Mouse (Mus musculus): ENCODE measurements around the gene Fosl1. TPM values are rescaled to one million over a fixed set of nuclear protein-coding genes. Genes with fewer than 3 reads are reported as not detected.

The Fosl1 gene
- polyA plus RNA-seq, 1 experiment from 2014 or later: 0.16 TPM

GRCm38 (mm10) chr19:5471846-5472245 is 24.5 kb downstream of the Fosl1 start:
- no peak overlapping the region for H3K4me2 ChIP-seq (ENCODE audit: low read depth, low read length)
- peaks cover 8% of the 10 kb centered on the region for H3K4me1 ChIP-seq (ENCODE audit: control insufficient read depth, insufficient read depth, low read length)
- H3K9me3 ChIP-seq (replicated peaks; ENCODE audit: control insufficient read depth, low read length): no peaks in the 10 kb centered on the region
- no peak overlapping the region for H3K27ac ChIP-seq (ENCODE audit: low read length)
- peaks cover 6% of the 10 kb centered on the region; the same call in 1 of the 2 replicates for H3K36me3 ChIP-seq (ENCODE audit: control insufficient read depth, insufficient read depth)
- no peak overlapping the region for H3K4me3 ChIP-seq (ENCODE audit: low read length)
- no peak for ATAC-seq (replicated peaks; ENCODE audit: extremely low read depth, insufficient read depth, low FRiP score)
- H3K27me3 ChIP-seq (ENCODE audit: control insufficient read depth, insufficient read depth, low read length): no peaks in the 10 kb centered on the region
- no peak overlapping the region for H3K9ac ChIP-seq (ENCODE audit: low read length)
- WGBS: 49% methylated on average over 5 of the region's 5 CpGs

GRCm38 (mm10) chr19:5472857-5473256 is 25.5 kb downstream of the Fosl1 start:
- Histone ChIP-seq H3K9ac (ENCODE audit: low read length) (no peak overlapping the region), H3K36me3 (ENCODE audit: control insufficient read depth, insufficient read depth) (no peaks in the 10 kb centered on the region; the same call in 1 of the 2 replicates), H3K4me1 (ENCODE audit: control insufficient read depth, insufficient read depth, low read length) (peaks cover 8% of the 10 kb centered on the region), H3K4me2 (ENCODE audit: low read depth, low read length) (no peak overlapping the region), H3K9me3 (replicated peaks; ENCODE audit: control insufficient read depth, low read length) (no peaks in the 10 kb centered on the region), H3K27me3 (ENCODE audit: control insufficient read depth, insufficient read depth, low read length) (no peaks in the 10 kb centered on the region), H3K27ac (ENCODE audit: low read length) (no peak overlapping the region), H3K4me3 (ENCODE audit: low read length) (no peak overlapping the region)
- no peak for ATAC-seq (replicated peaks; ENCODE audit: extremely low read depth, insufficient read depth, low FRiP score)
- 77% methylated on average over 3 of the region's 3 CpGs for WGBS

GRCm38 (mm10) chr19:5473720-5474119 is 26.4 kb downstream of the Fosl1 start, which contains the start of gene Efemp2:
Efemp2 (plus strand) TSS chr19:5473954.
- peak within 1 kb of the TSS; percentile 86 for H3K27ac ChIP-seq (ENCODE audit: low read length)
- no peaks in the 10 kb centered on the region for H3K27me3 ChIP-seq (ENCODE audit: control insufficient read depth, insufficient read depth, low read length)
- H3K4me2 ChIP-seq (ENCODE audit: low read depth, low read length): peak within 1 kb of the TSS; percentile 97
- H3K9ac ChIP-seq (ENCODE audit: low read length): peak within 1 kb of the TSS; percentile 90
- H3K4me1 ChIP-seq (ENCODE audit: control insufficient read depth, insufficient read depth, low read length): peaks cover 8% of the 10 kb centered on the region
- WGBS: 2% methylated on average over 22 of the region's 22 CpGs
- H3K9me3 ChIP-seq (replicated peaks; ENCODE audit: control insufficient read depth, low read length): no peaks in the 10 kb centered on the region
- peak within 1 kb of the TSS; percentile 72 for H3K4me3 ChIP-seq (ENCODE audit: low read length)
- no peaks in the 10 kb centered on the region; the same call in 1 of the 2 replicates for H3K36me3 ChIP-seq (ENCODE audit: control insufficient read depth, insufficient read depth)
- ATAC-seq (replicated peaks; ENCODE audit: extremely low read depth, insufficient read depth, low FRiP score): peak; percentile 73

GRCm38 (mm10) chr19:5474281-5475068 is 27.1 kb downstream of the Fosl1 start:
- H3K36me3 ChIP-seq (ENCODE audit: control insufficient read depth, insufficient read depth): no peaks in the 10 kb centered on the region; the same call in 1 of the 2 replicates

GRCm38 (mm10) chr19:5475069-5475714 is 27.8 kb downstream of the Fosl1 start:
- peaks cover 3% of the 10 kb centered on the region for H3K36me3 ChIP-seq (ENCODE audit: control insufficient read depth, insufficient read depth)
- peak overlapping the region; percentile 97 for H3K4me2 ChIP-seq (ENCODE audit: low read depth, low read length)
- no peaks in the 10 kb centered on the region for H3K9me3 ChIP-seq (replicated peaks; ENCODE audit: control insufficient read depth, low read length)
- peak overlapping the region; percentile 90 for H3K9ac ChIP-seq (ENCODE audit: low read length)
- WGBS: 20% methylated on average over 13 of the region's 13 CpGs
- H3K4me3 ChIP-seq (ENCODE audit: low read length): peak overlapping the region; percentile 72
- H3K27me3 ChIP-seq (ENCODE audit: control insufficient read depth, insufficient read depth, low read length): no peaks in the 10 kb centered on the region
- 0 out of 2 replicates have a peak, but pooled peaks have one; percentile 1 for ATAC-seq (replicated peaks; ENCODE audit: extremely low read depth, insufficient read depth, low FRiP score)
- peak overlapping the region; percentile 86 for H3K27ac ChIP-seq (ENCODE audit: low read length)
- H3K4me1 ChIP-seq (ENCODE audit: control insufficient read depth, insufficient read depth, low read length): peaks cover 8% of the 10 kb centered on the region

More at GRCm38 (mm10) chr19:5474281-5475068, 27.1 kb downstream of the Fosl1 start:
- peak overlapping the region; percentile 90 for H3K9ac ChIP-seq (ENCODE audit: low read length)
- peak overlapping the region; percentile 97 for H3K4me2 ChIP-seq (ENCODE audit: low read depth, low read length)
- no peaks in the 10 kb centered on the region for H3K27me3 ChIP-seq (ENCODE audit: control insufficient read depth, insufficient read depth, low read length)
- peak overlapping the region; percentile 72 for H3K4me3 ChIP-seq (ENCODE audit: low read length)
- under 1% methylated on average over 47 of the region's 68 CpGs for WGBS
- peak overlapping the region; percentile 86 for H3K27ac ChIP-seq (ENCODE audit: low read length)
- peak; percentile 59 for ATAC-seq (replicated peaks; ENCODE audit: extremely low read depth, insufficient read depth, low FRiP score)
- H3K4me1 ChIP-seq (ENCODE audit: control insufficient read depth, insufficient read depth, low read length): peaks cover 8% of the 10 kb centered on the region
- no peaks in the 10 kb centered on the region for H3K9me3 ChIP-seq (replicated peaks; ENCODE audit: control insufficient read depth, low read length)

GRCm38 (mm10) chr19:5477004-5477667 is 29.8 kb downstream of the Fosl1 start:
- Histone ChIP-seq H3K27ac (ENCODE audit: low read length) (no peak overlapping the region), H3K27me3 (ENCODE audit: control insufficient read depth, insufficient read depth, low read length) (no peaks in the 10 kb centered on the region), H3K4me2 (ENCODE audit: low read depth, low read length) (no peak overlapping the region), H3K9me3 (replicated peaks; ENCODE audit: control insufficient read depth, low read length) (no peaks in the 10 kb centered on the region), H3K4me3 (ENCODE audit: low read length) (no peak overlapping the region), H3K36me3 (ENCODE audit: control insufficient read depth, insufficient read depth) (peaks cover 14% of the 10 kb centered on the region), H3K4me1 (ENCODE audit: control insufficient read depth, insufficient read depth, low read length) (peaks cover 8% of the 10 kb centered on the region), H3K9ac (ENCODE audit: low read length) (no peak overlapping the region)
- ATAC-seq (replicated peaks; ENCODE audit: extremely low read depth, insufficient read depth, low FRiP score): no peak
- 85% methylated on average over 10 of the region's 10 CpGs for WGBS

GRCm38 (mm10) chr19:5477668-5478300 is 30.4 kb downstream of the Fosl1 start:
- Histone ChIP-seq H3K4me2 (ENCODE audit: low read depth, low read length) (no peak overlapping the region), H3K27me3 (ENCODE audit: control insufficient read depth, insufficient read depth, low read length) (no peaks in the 10 kb centered on the region), H3K4me1 (ENCODE audit: control insufficient read depth, insufficient read depth, low read length) (peaks cover 8% of the 10 kb centered on the region), H3K9ac (ENCODE audit: low read length) (no peak overlapping the region), H3K9me3 (replicated peaks; ENCODE audit: control insufficient read depth, low read length) (no peaks in the 10 kb centered on the region), H3K4me3 (ENCODE audit: low read length) (no peak overlapping the region), H3K36me3 (ENCODE audit: control insufficient read depth, insufficient read depth) (peaks cover 20% of the 10 kb centered on the region), H3K27ac (ENCODE audit: low read length) (no peak overlapping the region)
- ATAC-seq (replicated peaks; ENCODE audit: extremely low read depth, insufficient read depth, low FRiP score): no peak
- 90% methylated on average over 18 of the region's 18 CpGs for WGBS

- Histone ChIP-seq H3K9ac (ENCODE audit: low read length) (no peak overlapping the region), H3K9me3 (replicated peaks; ENCODE audit: control insufficient read depth, low read length) (no peaks in the 10 kb centered on the region), H3K36me3 (ENCODE audit: control insufficient read depth, insufficient read depth) (peaks cover 23% of the 10 kb centered on the region), H3K4me1 (ENCODE audit: control insufficient read depth, insufficient read depth, low read length) (peaks cover 7% of the 10 kb centered on the region), H3K27me3 (ENCODE audit: control insufficient read depth, insufficient read depth, low read length) (no peaks in the 10 kb centered on the region), H3K27ac (ENCODE audit: low read length) (no peak overlapping the region), H3K4me3 (ENCODE audit: low read length) (no peak overlapping the region), H3K4me2 (ENCODE audit: low read depth, low read length) (no peak overlapping the region)
- ATAC-seq (replicated peaks; ENCODE audit: extremely low read depth, insufficient read depth, low FRiP score): no peak
- WGBS: 88% methylated on average over 10 of the region's 10 CpGs
These were observed 32.7 kb downstream of the Fosl1 start for GRCm38 (mm10) chr19:5480016-5480415.

Measured in heart, embryonic 16.5 days (tissue).